Mouse (Mus musculus): ENCODE results near the gene Pgap2. TPM values are rescaled to one million over a fixed set of nuclear protein-coding genes. Genes with fewer than 3 reads are reported as not detected.

Gene Pgap2
- polyA plus RNA-seq (2014; fragmentation: Illumina TruSeq; extraction: RNeasy Lipid Tissue Mini Kit (QIAGEN cat#74804); ENCODE audit: low read depth, low replicate concordance): 377 TPM

DNA sequence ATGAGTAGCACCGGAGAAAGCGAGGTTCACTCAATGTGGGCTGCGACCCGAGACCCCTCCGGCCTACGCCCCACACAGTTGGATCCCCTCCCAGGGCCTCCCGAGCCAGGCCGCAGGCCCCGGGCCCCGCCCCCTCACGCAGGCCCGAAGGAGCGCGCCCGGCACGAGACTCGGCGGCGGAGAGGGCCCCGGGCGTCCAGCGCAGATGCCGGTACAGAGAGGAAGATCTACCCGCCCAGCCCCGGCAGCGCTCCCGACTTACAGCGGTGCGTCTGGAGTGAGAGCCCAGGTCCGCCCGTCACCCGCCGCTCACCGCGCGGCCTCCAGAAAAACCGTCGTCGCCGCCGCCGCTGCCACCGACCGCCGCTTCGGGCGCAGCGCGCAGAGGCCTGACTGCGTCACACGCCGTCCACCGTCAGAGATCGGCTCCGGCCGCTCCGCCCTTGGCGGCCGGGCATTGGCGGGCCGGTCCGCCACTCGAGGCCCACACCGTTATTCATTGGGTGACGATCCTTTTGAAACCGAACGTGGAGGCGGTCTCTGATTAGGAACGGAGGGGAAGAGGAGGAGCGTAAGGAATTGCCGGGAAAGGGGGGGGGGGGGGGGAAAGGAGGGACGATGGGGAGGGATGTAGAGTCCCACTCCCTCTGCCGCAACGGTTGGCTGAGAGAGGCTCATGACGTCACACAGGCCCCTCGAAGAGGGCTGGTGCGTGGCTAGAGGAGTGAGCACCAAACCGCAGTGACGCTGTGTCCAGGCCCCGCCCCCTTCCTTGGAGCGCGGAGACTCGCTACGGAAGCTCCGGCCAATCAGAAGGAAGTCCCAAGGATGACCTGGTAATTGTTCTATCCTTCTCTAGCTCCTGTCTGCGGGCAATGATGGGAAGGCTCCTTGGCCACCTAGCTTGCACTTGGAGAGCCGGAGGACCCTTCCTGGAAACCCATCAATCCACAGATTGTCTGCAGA is at the start of gene Pgap2, which contains the start of gene Nup98:
Gene Pgap2, plus strand, starts transcription at position 453 of the 966 bp plus-strand sequence.
Gene Nup98, minus strand, starts transcription at position 421 of the 966 bp plus-strand sequence.

GRCm38 (mm10) chr7:102255954-102256353 is 45.9 kb downstream of the Pgap2 start, which contains the start of gene Rhog:
Gene Rhog (minus strand): TSS chr7:102256054.

GRCm38 (mm10) chr7:102267601-102268394 is 57.8 kb downstream of the Pgap2 start, which contains the start of gene Stim1:
Gene Stim1 (plus strand): TSS chr7:102267806.

Other genes starting within 250 kb of the Pgap2 start
- gene Il18bp, start 191.5 kb upstream of the Pgap2 start, polyA plus RNA-seq (2014; fragmentation: Illumina TruSeq; extraction: RNeasy Lipid Tissue Mini Kit (QIAGEN cat#74804); ENCODE audit: low read depth, low replicate concordance): 9.5 TPM
- gene Rnf121, start 144.7 kb upstream of the Pgap2 start, polyA plus RNA-seq (2014; fragmentation: Illumina TruSeq; extraction: RNeasy Lipid Tissue Mini Kit (QIAGEN cat#74804); ENCODE audit: low read depth, low replicate concordance): 26.7 TPM
- gene Xndc1, start 144.7 kb upstream of the Pgap2 start, polyA plus RNA-seq (2014; fragmentation: Illumina TruSeq; extraction: RNeasy Lipid Tissue Mini Kit (QIAGEN cat#74804); ENCODE audit: low read depth, low replicate concordance): 17.4 TPM
- 0.87 TPM for gene Xntrpc, start 144.5 kb upstream of the Pgap2 start, polyA plus RNA-seq (2014; fragmentation: Illumina TruSeq; extraction: RNeasy Lipid Tissue Mini Kit (QIAGEN cat#74804); ENCODE audit: low read depth, low replicate concordance)
- 1.0 TPM for gene Trpc2, start 127.1 kb upstream of the Pgap2 start, polyA plus RNA-seq (2014; fragmentation: Illumina TruSeq; extraction: RNeasy Lipid Tissue Mini Kit (QIAGEN cat#74804); ENCODE audit: low read depth, low replicate concordance)
- gene Art1, start 108.5 kb upstream of the Pgap2 start, polyA plus RNA-seq (2014; fragmentation: Illumina TruSeq; extraction: RNeasy Lipid Tissue Mini Kit (QIAGEN cat#74804); ENCODE audit: low read depth, low replicate concordance): 0.36 TPM
- 2.0 TPM for gene Art5, start 100.7 kb upstream of the Pgap2 start, polyA plus RNA-seq (2014; fragmentation: Illumina TruSeq; extraction: RNeasy Lipid Tissue Mini Kit (QIAGEN cat#74804); ENCODE audit: low read depth, low replicate concordance)
- not detected for gene Chrna10, start 93.4 kb upstream of the Pgap2 start, polyA plus RNA-seq (2014; fragmentation: Illumina TruSeq; extraction: RNeasy Lipid Tissue Mini Kit (QIAGEN cat#74804); ENCODE audit: low read depth, low replicate concordance)
- 27.5 TPM for gene Nup98, start within 50 bp of the Pgap2 start, polyA plus RNA-seq (2014; fragmentation: Illumina TruSeq; extraction: RNeasy Lipid Tissue Mini Kit (QIAGEN cat#74804); ENCODE audit: low read depth, low replicate concordance)
- gene Rhog, start 45.8 kb downstream of the Pgap2 start, polyA plus RNA-seq (2014; fragmentation: Illumina TruSeq; extraction: RNeasy Lipid Tissue Mini Kit (QIAGEN cat#74804); ENCODE audit: low read depth, low replicate concordance): 43.1 TPM
- gene Stim1, start 57.6 kb downstream of the Pgap2 start, polyA plus RNA-seq (2014; fragmentation: Illumina TruSeq; extraction: RNeasy Lipid Tissue Mini Kit (QIAGEN cat#74804); ENCODE audit: low read depth, low replicate concordance): 47.4 TPM
- gene Rrm1, start 231.5 kb downstream of the Pgap2 start, polyA plus RNA-seq (2014; fragmentation: Illumina TruSeq; extraction: RNeasy Lipid Tissue Mini Kit (QIAGEN cat#74804); ENCODE audit: low read depth, low replicate concordance): 20.0 TPM